Mouse (Mus musculus): ENCODE results near the gene Zbtb45. TPM values are rescaled to one million over a fixed set of nuclear protein-coding genes. Genes with fewer than 3 reads are reported as not detected.

The Zbtb45 gene
- polyA plus RNA-seq, 1 experiment from 2014 or later, result 11.9 TPM

- H3K27me3 ChIP-seq (replicated peaks; ENCODE audit: insufficient read depth, low read length), result no peaks in the 10 kb centered on the region
- no peaks in the 10 kb centered on the region for H3K9me3 ChIP-seq (ENCODE audit: low read length)
- DNase-seq (ENCODE audit: low spot score) (no peak), ATAC-seq (no peak)
- H3K4me2 ChIP-seq (replicated peaks; ENCODE audit: low read depth, low read length), result no peak overlapping the region
- no peaks in the 10 kb centered on the region for H3K36me3 ChIP-seq (ENCODE audit: insufficient read depth, low read length)
- H3K9ac ChIP-seq (replicated peaks; ENCODE audit: low read depth), result no peak overlapping the region
- no peak overlapping the region for H3K4me3 ChIP-seq (ENCODE audit: low read depth, low read length)
- H3K4me1 ChIP-seq (ENCODE audit: insufficient read depth, low read depth, low read length), result peaks cover 7% of the 10 kb centered on the region; the same call in 1 of the 2 replicates
- 57% methylated on average over 55 of the region's 57 CpGs for WGBS
- TF ChIP-seq EP300 (IDR thresholded peaks at IDR 0.05) (no peak), CTCF (IDR thresholded peaks at IDR 0.05) (no peak)
- no peak overlapping the region for H3K27ac ChIP-seq (ENCODE audit: low read length)
Observed at GRCm38 (mm10) chr7:13007341-13008092, 2.3 kb downstream of the Zbtb45 start.

GRCm38 (mm10) chr7:13006531-13006930 lies 3.3 kb downstream of the Zbtb45 start:
- WGBS, result 83% methylated on average over 10 of the region's 10 CpGs
- TF ChIP-seq CTCF (IDR thresholded peaks at IDR 0.05) (no peak), EP300 (IDR thresholded peaks at IDR 0.05) (no peak)
- Histone ChIP-seq H3K36me3 (ENCODE audit: insufficient read depth, low read length) (no peaks in the 10 kb centered on the region), H3K9me3 (ENCODE audit: low read length) (no peaks in the 10 kb centered on the region), H3K4me1 (ENCODE audit: insufficient read depth, low read depth, low read length) (peaks cover 7% of the 10 kb centered on the region; the same call in 1 of the 2 replicates), H3K4me3 (ENCODE audit: low read depth, low read length) (no peak overlapping the region), H3K4me2 (replicated peaks; ENCODE audit: low read depth, low read length) (no peak overlapping the region), H3K27ac (ENCODE audit: low read length) (no peak overlapping the region), H3K27me3 (replicated peaks; ENCODE audit: insufficient read depth, low read length) (no peaks in the 10 kb centered on the region), H3K9ac (replicated peaks; ENCODE audit: low read depth) (no peak overlapping the region)
- ATAC-seq (no peak), DNase-seq (ENCODE audit: low spot score) (no peak)

- ATAC-seq (no peak), DNase-seq (ENCODE audit: low spot score) (no peak)
- H3K27ac ChIP-seq (ENCODE audit: low read length), result no peak overlapping the region
- no peak overlapping the region for H3K9ac ChIP-seq (replicated peaks; ENCODE audit: low read depth)
- no peaks in the 10 kb centered on the region for H3K9me3 ChIP-seq (ENCODE audit: low read length)
- H3K4me2 ChIP-seq (replicated peaks; ENCODE audit: low read depth, low read length), result no peak overlapping the region
- peaks cover 7% of the 10 kb centered on the region; the same call in 1 of the 2 replicates for H3K4me1 ChIP-seq (ENCODE audit: insufficient read depth, low read depth, low read length)
- no peak overlapping the region for H3K4me3 ChIP-seq (ENCODE audit: low read depth, low read length)
- no peaks in the 10 kb centered on the region for H3K36me3 ChIP-seq (ENCODE audit: insufficient read depth, low read length)
- no peak for TF ChIP-seq CTCF (IDR thresholded peaks at IDR 0.05)
- TF ChIP-seq EP300 (IDR thresholded peaks at IDR 0.05), result no peak
- no peaks in the 10 kb centered on the region for H3K27me3 ChIP-seq (replicated peaks; ENCODE audit: insufficient read depth, low read length)
- WGBS, result 88% methylated on average over 17 of the region's 17 CpGs
Observed at GRCm38 (mm10) chr7:13006011-13006410, 3.8 kb downstream of the Zbtb45 start.

- H3K4me1 ChIP-seq (ENCODE audit: insufficient read depth, low read depth, low read length), result no peaks in the 10 kb centered on the region
- WGBS, result 72% methylated on average over 5 of the region's 5 CpGs
- H3K4me3 ChIP-seq (ENCODE audit: low read depth, low read length), result no peak overlapping the region
- H3K9me3 ChIP-seq (ENCODE audit: low read length), result no peaks in the 10 kb centered on the region
- H3K27me3 ChIP-seq (replicated peaks; ENCODE audit: insufficient read depth, low read length), result no peaks in the 10 kb centered on the region
- TF ChIP-seq EP300 (IDR thresholded peaks at IDR 0.05), result no peak
- 0 out of 2 replicates have a peak, but pooled peaks have one; percentile 19 for TF ChIP-seq CTCF (IDR thresholded peaks at IDR 0.05)
- ATAC-seq (no peak), DNase-seq (ENCODE audit: low spot score) (no peak)
- H3K9ac ChIP-seq (replicated peaks; ENCODE audit: low read depth), result no peak overlapping the region
- no peak overlapping the region for H3K4me2 ChIP-seq (replicated peaks; ENCODE audit: low read depth, low read length)
- no peaks in the 10 kb centered on the region for H3K36me3 ChIP-seq (ENCODE audit: insufficient read depth, low read length)
- no peak overlapping the region for H3K27ac ChIP-seq (ENCODE audit: low read length)
Observed at GRCm38 (mm10) chr7:13003380-13003779, 6.5 kb downstream of the Zbtb45 start.

GRCm38 (mm10) chr7:13001584-13001983 lies 8.2 kb downstream of the Zbtb45 start:
- Histone ChIP-seq H3K4me2 (replicated peaks; ENCODE audit: low read depth, low read length) (no peak overlapping the region), H3K4me1 (ENCODE audit: insufficient read depth, low read depth, low read length) (no peaks in the 10 kb centered on the region), H3K4me3 (ENCODE audit: low read depth, low read length) (no peak overlapping the region), H3K36me3 (ENCODE audit: insufficient read depth, low read length) (no peaks in the 10 kb centered on the region), H3K9me3 (ENCODE audit: low read length) (no peaks in the 10 kb centered on the region), H3K27me3 (replicated peaks; ENCODE audit: insufficient read depth, low read length) (no peaks in the 10 kb centered on the region), H3K9ac (replicated peaks; ENCODE audit: low read depth) (no peak overlapping the region), H3K27ac (ENCODE audit: low read length) (no peak overlapping the region)
- ATAC-seq, result no peak
- no peak for TF ChIP-seq EP300 (IDR thresholded peaks at IDR 0.05)
- DNase-seq (ENCODE audit: low spot score), result no peak
- WGBS, result 50% methylated on average over 1 of the region's 1 CpGs

GRCm38 (mm10) chr7:12998851-12999250 lies 11.0 kb downstream of the Zbtb45 start, which contains the start of gene Trim28:
Gene Trim28, plus strand, starts transcription at chr7:12999114.
- TF ChIP-seq CTCF (IDR thresholded peaks at IDR 0.05), result no peak
- TF ChIP-seq EP300 (IDR thresholded peaks at IDR 0.05), result no peak
- ATAC-seq (no peak), DNase-seq (ENCODE audit: low spot score) (no peak)
- H3K4me3 ChIP-seq (ENCODE audit: low read depth, low read length), result no peak within 1 kb of the TSS
- no peak within 1 kb of the TSS for H3K4me2 ChIP-seq (replicated peaks; ENCODE audit: low read depth, low read length)
- no peak within 1 kb of the TSS for H3K9ac ChIP-seq (replicated peaks; ENCODE audit: low read depth)
- no peaks in the 10 kb centered on the region for H3K9me3 ChIP-seq (ENCODE audit: low read length)
- no peaks in the 10 kb centered on the region for H3K4me1 ChIP-seq (ENCODE audit: insufficient read depth, low read depth, low read length)
- H3K27me3 ChIP-seq (replicated peaks; ENCODE audit: insufficient read depth, low read length), result no peaks in the 10 kb centered on the region
- H3K27ac ChIP-seq (ENCODE audit: low read length), result no peak within 1 kb of the TSS
- 79% methylated on average over 3 of the region's 3 CpGs for WGBS
- H3K36me3 ChIP-seq (ENCODE audit: insufficient read depth, low read length), result no peaks in the 10 kb centered on the region
